Mouse (Mus musculus) neural tube, embryonic 15.5 days (tissue): Measurements from ENCODE around the gene Gpd1. TPM values are rescaled to one million over a fixed set of nuclear protein-coding genes. Genes with fewer than 3 reads are reported as not detected.
A peak's percentile ranks its signal among the peaks of the same experiment; 100 is the strongest.

Experiments used
- ATAC-seq: fragments of 200-750 bp; cut with Nextera tagmentation; 2 replicates; pipeline ENCODE4 v1.8.0; 2017; ENCODE audit warnings: mild to moderate bottlenecking, moderate TSS enrichment, moderate library complexity; ENCODE audit not compliant: low FRiP score
- H3K27ac ChIP-seq: fragments of 300-500 bp; sonication (generic); replicated peaks from 2 replicates; pipeline ENCODE4 v1.5.1; 2015; ENCODE audit warnings: mild to moderate bottlenecking, inconsistent platforms
- H3K27me3 ChIP-seq: fragments of 300-500 bp; sonication (generic); replicated peaks from 2 replicates; pipeline ENCODE4 v1.6.1; 2015; ENCODE audit warnings: inconsistent platforms
- H3K36me3 ChIP-seq: fragments of 300-500 bp; sonication (generic); 2 replicates; pipeline ENCODE4 v1.6.1; 2015; ENCODE audit warnings: inconsistent platforms
- H3K4me1 ChIP-seq: fragments of 300-500 bp; sonication (generic); 2 replicates; pipeline ENCODE4 v1.6.1; 2015; ENCODE audit warnings: inconsistent platforms
- H3K4me2 ChIP-seq: fragments of 300-500 bp; sonication (generic); 2 replicates; pipeline ENCODE4 v1.6.1; 2015; ENCODE audit warnings: inconsistent platforms, mild to moderate bottlenecking, moderate library complexity
- H3K4me3 ChIP-seq: fragments of 300-500 bp; sonication (generic); replicated peaks from 2 replicates; pipeline ENCODE4 v1.5.1; 2015; ENCODE audit warnings: mild to moderate bottlenecking, inconsistent platforms
- H3K9ac ChIP-seq: fragments of 300-500 bp; sonication (generic); replicated peaks from 2 replicates; pipeline ENCODE4 v1.6.1; 2015; ENCODE audit warnings: mild to moderate bottlenecking, inconsistent platforms
- H3K9me3 ChIP-seq: fragments of 300-500 bp; sonication (generic); replicated peaks from 2 replicates; pipeline ENCODE4 v1.6.1; 2016; ENCODE audit warnings: inconsistent platforms
- WGBS: fragments of 180-500 bp; shearing (Covaris S2); methylation state at CpG from one replicate; pipeline ENCODE4 v1.1.7; 2015; ENCODE audit warnings: mixed read lengths; 5-methylcytosine and 5-hydroxymethylcytosine counted together
- polyA plus RNA-seq: library from polyadenylated mRNA; unstranded; fragments of >200 nt; fragmentation: Nextera tagmentation; extraction: Ambion mirVana; gene quantifications from 2 replicates; pipeline ENCODE4 v1.2.1, GENCODE M21; 2015

The Gpd1 gene
- polyA plus RNA-seq, 1 experiment from 2014 or later, result 5.2 TPM

- Histone ChIP-seq H3K36me3 (peaks cover 57% of the 10 kb centered on the region), H3K4me2 (no peak overlapping the region), H3K27ac (0 out of 2 replicates have a peak overlapping the region, but pooled peaks have one; percentile 48), H3K9me3 (no peaks in the 10 kb centered on the region), H3K9ac (no peak overlapping the region), H3K4me1 (peaks cover 43% of the 10 kb centered on the region), H3K4me3 (no peak overlapping the region), H3K27me3 (no peaks in the 10 kb centered on the region)
- no peak for ATAC-seq
- WGBS, result 75% methylated on average over 3 of the region's 3 CpGs
Observed at GRCm38 (mm10) chr15:99713569-99713968, 3.7 kb upstream of the Gpd1 start.

DNA sequence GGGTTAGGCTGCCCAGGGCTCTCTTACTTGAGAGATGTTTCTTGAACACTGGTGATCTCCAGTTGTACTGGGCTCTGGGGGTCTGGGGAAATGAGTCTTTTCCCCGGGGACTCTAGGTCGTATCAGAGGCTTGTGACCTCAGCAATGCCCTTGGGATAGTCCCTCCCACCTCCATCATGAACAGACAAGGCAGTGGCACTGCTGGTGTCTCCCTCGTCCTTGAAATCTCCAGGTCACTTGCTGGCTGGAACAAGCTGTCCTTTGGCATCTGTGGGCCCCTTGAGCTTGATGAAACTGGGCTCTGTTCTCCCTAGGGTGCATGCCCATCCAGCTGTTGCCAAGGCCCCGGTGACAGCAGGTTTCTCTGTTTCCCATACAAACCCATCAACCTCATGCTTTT lies 3.1 kb upstream of the Gpd1 start:
- 47% methylated on average over 4 of the region's 4 CpGs for WGBS

GRCm38 (mm10) chr15:99714858-99715257 lies 2.5 kb upstream of the Gpd1 start:
- no peaks in the 10 kb centered on the region for H3K9me3 ChIP-seq
- H3K27ac ChIP-seq, result peak overlapping the region; percentile 76
- no peak overlapping the region for H3K4me3 ChIP-seq
- WGBS, result 59% methylated on average over 7 of the region's 7 CpGs
- no peaks in the 10 kb centered on the region for H3K27me3 ChIP-seq
- H3K9ac ChIP-seq, result no peak overlapping the region
- ATAC-seq, result peak; percentile 39; the same call in 1 of the 2 replicates
- H3K36me3 ChIP-seq, result peaks cover 44% of the 10 kb centered on the region
- no peak overlapping the region for H3K4me2 ChIP-seq
- H3K4me1 ChIP-seq, result peaks cover 43% of the 10 kb centered on the region

More for the DNA sequence above, 3.1 kb upstream of the Gpd1 start:
- Histone ChIP-seq H3K27ac (peak overlapping the region; percentile 76; the same call in 1 of the 2 replicates), H3K27me3 (no peaks in the 10 kb centered on the region), H3K9me3 (no peaks in the 10 kb centered on the region), H3K4me3 (no peak overlapping the region), H3K36me3 (peaks cover 50% of the 10 kb centered on the region), H3K4me1 (peaks cover 43% of the 10 kb centered on the region), H3K4me2 (no peak overlapping the region), H3K9ac (no peak overlapping the region)
- ATAC-seq, result no peak

DNA sequence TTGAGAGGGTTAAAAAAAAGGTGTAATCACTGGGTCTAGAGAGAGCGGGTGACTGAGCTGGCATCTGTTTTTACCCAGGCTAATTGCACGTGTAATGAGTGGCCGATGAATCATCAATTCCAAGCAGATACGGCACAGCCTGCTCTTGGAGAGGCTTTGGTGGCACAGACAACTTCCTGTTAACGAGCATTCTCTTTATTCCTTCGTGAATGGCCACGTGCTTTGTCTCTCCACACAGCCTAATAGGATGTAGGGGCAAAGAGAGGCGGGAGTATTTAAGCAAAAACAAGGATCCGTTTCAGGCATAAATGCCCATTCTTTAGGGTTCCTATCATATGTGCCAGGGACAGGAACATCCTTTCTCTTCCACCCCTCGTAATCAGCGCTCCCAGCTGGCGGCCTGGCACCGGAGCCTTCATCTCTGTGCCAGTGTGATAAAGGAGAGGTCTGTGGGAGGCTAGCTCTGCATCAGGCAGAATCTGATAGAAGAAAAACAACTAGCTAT lies 1.9 kb upstream of the Gpd1 start:
- Histone ChIP-seq H3K27ac (peak overlapping the region; percentile 76), H3K27me3 (no peaks in the 10 kb centered on the region), H3K9me3 (no peaks in the 10 kb centered on the region), H3K36me3 (peaks cover 39% of the 10 kb centered on the region), H3K4me3 (no peak overlapping the region), H3K9ac (no peak overlapping the region), H3K4me1 (peaks cover 43% of the 10 kb centered on the region), H3K4me2 (no peak overlapping the region)
- 36% methylated on average over 13 of the region's 13 CpGs for WGBS
- ATAC-seq, result peak; percentile 25; the same call in 1 of the 2 replicates

DNA sequence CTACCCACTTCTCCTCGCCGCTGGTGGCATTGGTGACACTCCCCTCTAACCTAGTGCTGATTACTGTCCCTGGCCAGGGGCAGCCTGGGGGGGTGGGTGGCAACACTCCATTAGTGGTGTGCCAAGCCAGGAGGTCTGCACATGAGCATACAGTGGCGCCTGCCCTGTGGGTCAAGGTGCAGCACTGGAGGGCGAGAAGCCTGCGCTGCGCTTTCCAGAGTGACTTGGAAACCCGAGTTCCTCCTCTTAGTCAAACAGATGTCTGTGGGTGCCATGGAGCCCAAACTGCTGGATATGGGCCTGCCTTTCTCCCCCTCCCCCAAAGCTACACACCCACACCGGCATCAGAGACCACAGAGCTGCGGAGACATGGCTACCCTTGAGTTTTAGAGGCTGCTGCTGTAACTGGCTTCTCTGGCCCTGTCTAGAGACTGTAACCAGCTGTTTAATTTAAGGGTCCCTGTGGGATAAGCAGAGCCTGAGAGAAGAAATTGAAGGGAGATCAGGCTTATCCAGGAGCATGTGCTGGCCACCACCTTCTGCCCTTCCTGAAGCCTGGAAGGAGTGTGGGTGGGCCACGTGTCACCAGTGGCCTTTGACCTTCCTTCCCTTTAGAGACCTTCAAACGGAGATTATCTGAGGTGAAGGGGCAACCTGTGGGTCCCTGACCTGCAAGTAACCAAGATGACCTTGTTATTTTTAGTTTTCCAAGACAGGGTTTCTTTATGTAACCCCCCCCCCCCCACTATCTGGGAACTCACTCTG lies 1.2 kb upstream of the Gpd1 start:
- Histone ChIP-seq H3K4me3 (no peak overlapping the region), H3K9ac (0 out of 2 replicates have a peak overlapping the region, but pooled peaks have one; percentile 11), H3K36me3 (peaks cover 32% of the 10 kb centered on the region), H3K27ac (peak overlapping the region; percentile 76), H3K4me2 (no peak overlapping the region; the same call in 1 of the 2 replicates), H3K9me3 (no peaks in the 10 kb centered on the region), H3K4me1 (peaks cover 43% of the 10 kb centered on the region), H3K27me3 (no peaks in the 10 kb centered on the region)
- ATAC-seq, result peak; percentile 13; the same call in 1 of the 2 replicates
- 59% methylated on average over 11 of the region's 11 CpGs for WGBS

DNA sequence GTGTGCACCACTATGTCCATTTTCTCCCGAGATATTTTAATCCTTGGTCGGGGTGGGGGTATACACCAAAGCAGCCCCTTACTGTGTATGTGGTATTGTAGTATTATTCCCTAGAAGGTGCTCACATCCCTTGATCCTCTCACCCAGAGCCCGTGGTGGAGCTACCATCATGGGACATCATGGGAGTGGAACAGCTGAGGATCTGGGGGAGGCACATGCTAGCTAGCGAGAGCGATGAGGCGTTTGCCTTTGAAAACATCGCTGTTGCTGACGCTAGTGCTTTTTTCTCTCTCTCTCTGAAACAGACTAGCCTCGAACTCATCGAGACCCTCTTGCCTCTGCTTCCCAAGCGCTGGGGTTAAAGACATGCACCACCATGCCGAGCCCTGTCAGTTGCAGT lies 501 bp upstream of the Gpd1 start:
- 79% methylated on average over 12 of the region's 12 CpGs for WGBS
- Histone ChIP-seq H3K27ac (peak overlapping the region; percentile 45), H3K27me3 (no peaks in the 10 kb centered on the region), H3K9ac (no peak overlapping the region), H3K9me3 (no peaks in the 10 kb centered on the region), H3K36me3 (peaks cover 25% of the 10 kb centered on the region), H3K4me3 (no peak overlapping the region), H3K4me1 (peaks cover 43% of the 10 kb centered on the region), H3K4me2 (no peak overlapping the region)
- ATAC-seq, result no peak

DNA sequence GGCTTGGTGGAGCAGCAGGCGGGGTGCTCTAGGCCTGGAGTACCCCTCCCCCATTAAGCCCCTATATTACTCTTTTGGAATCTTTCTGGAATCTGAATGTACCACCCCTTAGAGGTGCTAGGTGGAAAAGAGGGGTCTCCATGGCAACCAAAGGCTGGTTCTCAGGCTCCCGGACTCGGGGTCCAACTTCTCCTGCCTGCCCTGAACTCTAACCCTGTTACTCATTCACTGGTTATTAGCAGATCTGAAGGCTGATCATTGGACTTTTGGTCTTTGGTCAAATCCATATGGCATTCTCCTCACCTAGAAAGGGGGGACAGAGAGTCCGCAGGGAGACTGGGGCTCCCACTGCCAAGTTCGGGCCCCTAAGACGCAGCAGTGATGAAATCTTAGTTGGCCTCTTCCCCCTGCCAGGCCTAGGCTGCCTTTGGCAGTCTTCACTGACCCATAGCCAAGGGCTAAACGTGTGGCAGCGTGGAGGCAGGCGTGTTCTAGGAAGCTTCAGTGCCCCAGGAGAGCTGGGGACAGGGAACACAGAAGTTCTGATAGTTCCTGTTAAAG lies 1.2 kb downstream of the Gpd1 start:
- no peak for ATAC-seq
- peaks cover 9% of the 10 kb centered on the region for H3K36me3 ChIP-seq
- peaks cover 50% of the 10 kb centered on the region for H3K4me1 ChIP-seq
- no peaks in the 10 kb centered on the region for H3K9me3 ChIP-seq
- no peaks in the 10 kb centered on the region for H3K27me3 ChIP-seq
- H3K9ac ChIP-seq, result no peak overlapping the region
- H3K4me2 ChIP-seq, result no peak overlapping the region
- WGBS, result 78% methylated on average over 9 of the region's 9 CpGs
- no peak overlapping the region for H3K27ac ChIP-seq
- no peak overlapping the region for H3K4me3 ChIP-seq

DNA sequence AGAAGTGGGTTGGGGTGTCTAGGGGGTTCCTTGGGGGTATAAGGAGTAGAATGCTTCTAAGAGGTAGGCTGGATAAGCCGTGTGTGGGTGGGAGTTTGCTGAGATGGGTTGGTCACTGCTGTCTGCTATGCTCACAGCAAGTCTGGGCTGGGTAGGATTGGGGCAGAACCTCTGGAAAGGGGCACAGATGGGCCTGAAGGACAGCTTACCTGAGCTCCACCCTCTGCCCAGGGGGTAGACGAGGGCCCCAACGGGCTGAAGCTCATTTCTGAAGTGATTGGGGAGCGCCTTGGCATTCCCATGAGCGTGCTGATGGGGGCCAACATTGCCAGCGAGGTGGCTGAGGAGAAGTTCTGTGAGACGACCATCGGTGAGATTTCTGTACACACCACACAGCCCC lies 2.5 kb downstream of the Gpd1 start:
- Histone ChIP-seq H3K27me3 (no peaks in the 10 kb centered on the region), H3K36me3 (no peaks in the 10 kb centered on the region), H3K9me3 (no peaks in the 10 kb centered on the region), H3K9ac (no peak overlapping the region), H3K27ac (no peak overlapping the region), H3K4me2 (no peak overlapping the region), H3K4me1 (peaks cover 54% of the 10 kb centered on the region), H3K4me3 (no peak overlapping the region)
- no peak for ATAC-seq
- WGBS, result 79% methylated on average over 8 of the region's 8 CpGs

- Histone ChIP-seq H3K27ac (no peak overlapping the region), H3K9me3 (no peaks in the 10 kb centered on the region), H3K4me3 (no peak overlapping the region), H3K4me2 (no peak overlapping the region), H3K27me3 (no peaks in the 10 kb centered on the region), H3K36me3 (no peaks in the 10 kb centered on the region), H3K4me1 (peaks cover 47% of the 10 kb centered on the region), H3K9ac (no peak overlapping the region)
- no peak for ATAC-seq
- 86% methylated on average over 25 of the region's 25 CpGs for WGBS
Observed at GRCm38 (mm10) chr15:99721921-99722743, 4.8 kb downstream of the Gpd1 start.

DNA sequence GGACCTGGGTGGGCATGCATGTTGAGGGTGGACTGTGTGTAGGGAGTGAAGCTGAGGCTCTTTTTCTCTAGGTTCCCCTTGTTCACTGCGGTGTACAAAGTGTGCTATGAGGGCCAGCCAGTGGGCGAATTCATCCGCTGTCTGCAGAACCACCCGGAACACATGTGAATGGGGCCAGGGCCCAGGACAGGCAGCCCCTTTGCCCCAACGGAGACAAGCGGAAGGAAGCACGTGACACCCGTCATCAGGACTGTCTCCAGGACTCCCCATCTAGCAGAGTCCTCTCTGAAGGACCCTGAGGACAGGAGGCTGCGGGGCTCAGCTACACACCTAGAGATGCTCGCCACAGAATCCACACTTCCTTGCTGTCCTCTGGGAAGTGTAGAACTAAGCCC lies 5.8 kb downstream of the Gpd1 start:
- Histone ChIP-seq H3K4me1 (peaks cover 41% of the 10 kb centered on the region), H3K27ac (peak overlapping the region; percentile 54), H3K4me3 (no peak overlapping the region), H3K4me2 (0 out of 2 replicates have a peak overlapping the region, but pooled peaks have one; percentile 67), H3K36me3 (peaks cover 8% of the 10 kb centered on the region), H3K9me3 (no peaks in the 10 kb centered on the region), H3K27me3 (no peaks in the 10 kb centered on the region), H3K9ac (no peak overlapping the region)
- ATAC-seq, result no peak
- 71% methylated on average over 10 of the region's 10 CpGs for WGBS

DNA sequence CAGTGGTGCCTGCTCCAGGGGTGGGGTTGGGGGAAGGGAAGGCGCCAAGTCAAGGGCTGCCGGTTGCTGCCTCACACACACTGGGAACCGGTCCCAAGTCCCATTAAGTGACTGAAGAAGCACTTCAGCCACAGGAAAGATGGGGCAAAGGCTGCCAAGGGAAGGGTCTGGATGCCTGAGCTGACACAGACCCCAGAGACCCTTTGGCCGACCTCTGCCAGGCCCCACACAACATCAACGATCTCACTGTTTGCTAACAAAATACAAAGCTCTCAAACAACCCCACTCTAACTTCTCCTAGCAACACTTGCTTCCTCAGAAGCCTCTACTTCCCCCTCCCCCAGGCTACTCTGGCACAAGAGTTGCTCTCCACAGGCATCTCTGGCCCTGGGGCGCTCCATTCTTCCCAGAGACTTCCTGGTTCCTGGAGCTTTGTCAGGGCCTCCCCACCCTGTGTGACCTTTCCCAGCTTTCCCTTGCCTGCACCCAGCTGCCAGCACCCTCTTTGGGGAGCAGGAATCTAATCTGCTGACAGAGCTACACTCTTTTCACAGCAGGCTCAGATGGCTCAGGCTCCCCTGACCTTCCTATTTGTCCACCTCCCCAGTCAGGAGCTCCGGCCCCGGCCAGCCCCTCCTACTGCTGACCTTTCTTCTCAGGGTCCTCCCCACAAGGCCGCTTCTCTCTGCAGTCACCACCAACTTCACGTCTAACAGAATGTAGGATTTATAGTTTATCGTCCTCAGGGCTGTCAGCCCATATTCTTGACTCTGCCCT lies 6.4 kb downstream of the Gpd1 start:
- Histone ChIP-seq H3K9me3 (no peaks in the 10 kb centered on the region), H3K4me3 (no peak overlapping the region; the same call in 1 of the 2 replicates), H3K4me1 (peaks cover 41% of the 10 kb centered on the region), H3K27ac (peak overlapping the region; percentile 54), H3K36me3 (peaks cover 14% of the 10 kb centered on the region), H3K4me2 (peak overlapping the region; percentile 67), H3K9ac (no peak overlapping the region), H3K27me3 (no peaks in the 10 kb centered on the region)
- no peak for ATAC-seq
- WGBS, result 19% methylated on average over 11 of the region's 11 CpGs
